Mouse (Mus musculus) ES-Bruce4 (cell line): Measurements from ENCODE around the gene Zfp1.
A peak's percentile ranks its signal among the peaks of the same experiment; 100 is the strongest.

Experiments
- CTCF ChIP-seq: IDR thresholded peaks from one replicate; pipeline ENCODE4 v1.8.1; 2011; ENCODE audit warnings: low read depth, low read length
- POLR2A ChIP-seq: IDR thresholded peaks from one replicate; pipeline ENCODE4 v1.8.1; 2011; ENCODE audit warnings: low read length; ENCODE audit not compliant: insufficient read depth

GRCm38 (mm10) chr8:111717866-111718265 is 74.7 kb downstream of the Zfp1 start:
- TF ChIP-seq CTCF (peak; percentile 48), POLR2A (no peak)
